Mouse (Mus musculus) regulatory T cell (primary cell): ENCODE data around the gene Pnmt.
"Not testable (repeated sequence)": the region's sequence is repeated elsewhere in the genome, so short reads cannot be mapped to it uniquely, and the experiment has no call there.

Experiments
- in situ Hi-C: fragments of 300-600 bp; cut with MboI, MseI; formaldehyde crosslinking; loops from one replicate; pipeline ENCODE4 v1.15.1; 2025; ENCODE audit warnings: high pct_unique_total_duplicates

The Pnmt gene

DNA sequence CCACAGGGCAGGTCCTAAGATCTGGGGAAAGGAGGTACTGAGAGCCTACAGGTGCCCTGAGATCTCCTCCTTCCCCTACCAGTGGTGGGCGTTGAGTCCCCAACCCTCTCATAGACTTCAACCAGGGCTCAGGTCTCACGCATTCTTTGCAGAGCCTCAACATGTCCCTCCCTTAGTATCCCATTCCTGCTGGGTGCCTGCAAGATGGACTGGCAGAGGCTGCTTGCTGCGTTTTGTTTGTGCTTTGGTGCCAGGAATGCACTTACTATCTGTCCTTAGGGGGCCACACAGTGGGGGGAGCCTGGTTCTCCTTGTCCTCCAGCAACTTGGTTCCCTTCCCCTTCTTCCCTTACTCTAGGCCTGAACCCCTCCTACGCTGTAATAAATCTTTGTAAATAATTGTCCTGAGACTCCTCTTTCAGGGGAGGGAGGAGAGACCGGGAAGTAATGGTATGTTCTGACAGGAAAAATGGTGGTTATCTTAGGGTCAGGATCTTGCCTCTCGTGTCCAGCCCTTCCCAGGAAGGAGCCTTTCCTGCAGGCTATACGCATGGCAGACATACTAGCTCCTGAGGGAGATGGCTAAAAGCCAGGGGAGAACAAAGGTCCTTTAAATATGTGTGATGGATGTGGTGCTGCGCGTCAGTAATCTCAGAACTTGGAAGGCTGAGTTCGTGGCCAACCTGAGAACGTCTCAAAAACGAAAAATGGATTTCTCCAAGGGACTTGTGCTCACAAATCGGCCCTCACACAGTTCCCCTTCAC, 28.7 kb upstream of the Pnmt start:
- in situ Hi-C loops = no loop called here

DNA sequence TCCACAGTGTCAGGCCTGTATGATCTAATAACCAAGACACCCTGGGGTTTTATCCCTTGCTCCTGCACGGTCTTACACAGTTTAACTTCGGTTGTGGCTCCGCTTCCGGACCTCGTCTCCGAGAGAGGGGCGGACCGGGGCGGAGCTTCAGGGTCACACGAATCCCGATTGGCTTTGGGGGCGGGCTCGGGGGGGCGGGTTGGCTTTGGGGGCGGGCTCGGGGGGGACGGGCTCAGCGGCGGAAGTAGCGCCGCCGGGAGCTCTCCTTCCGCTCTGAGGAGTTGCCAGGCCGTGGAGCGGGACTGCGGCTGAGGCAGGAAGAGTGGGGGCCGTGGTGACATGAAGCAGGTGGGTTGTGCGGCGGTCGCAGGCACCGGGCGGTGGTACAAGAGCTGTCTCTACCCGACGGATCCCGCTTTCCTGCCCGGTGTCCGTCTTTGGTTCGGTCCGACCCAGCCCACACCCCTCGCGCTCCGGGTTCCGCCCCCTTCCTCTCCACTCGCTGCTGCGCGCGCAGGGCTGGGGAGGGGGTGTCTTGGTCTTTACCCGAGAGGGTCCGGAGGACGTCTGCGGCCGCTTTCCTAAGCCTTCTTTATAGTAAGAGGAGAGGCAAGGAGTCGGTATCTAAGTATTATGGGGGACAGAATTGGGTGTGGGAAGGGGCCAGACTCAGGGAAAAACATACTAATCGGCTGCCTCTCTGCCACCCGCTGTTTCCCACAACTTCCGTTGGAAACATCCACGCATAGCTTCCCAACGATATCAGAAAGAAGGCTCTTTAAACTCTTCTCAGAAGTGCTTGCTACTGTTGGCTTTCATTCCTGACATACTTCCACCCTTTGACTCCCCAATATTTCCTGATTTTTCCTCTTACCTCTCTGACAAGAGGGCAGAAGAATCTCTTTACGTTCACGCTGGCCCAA, 27.8 kb upstream of the Pnmt start, which contains the start of gene Stard3:
Gene Stard3 (plus strand): TSS at position 208 of the 923 bp plus-strand sequence.
- in situ Hi-C loops = no loop called here

DNA sequence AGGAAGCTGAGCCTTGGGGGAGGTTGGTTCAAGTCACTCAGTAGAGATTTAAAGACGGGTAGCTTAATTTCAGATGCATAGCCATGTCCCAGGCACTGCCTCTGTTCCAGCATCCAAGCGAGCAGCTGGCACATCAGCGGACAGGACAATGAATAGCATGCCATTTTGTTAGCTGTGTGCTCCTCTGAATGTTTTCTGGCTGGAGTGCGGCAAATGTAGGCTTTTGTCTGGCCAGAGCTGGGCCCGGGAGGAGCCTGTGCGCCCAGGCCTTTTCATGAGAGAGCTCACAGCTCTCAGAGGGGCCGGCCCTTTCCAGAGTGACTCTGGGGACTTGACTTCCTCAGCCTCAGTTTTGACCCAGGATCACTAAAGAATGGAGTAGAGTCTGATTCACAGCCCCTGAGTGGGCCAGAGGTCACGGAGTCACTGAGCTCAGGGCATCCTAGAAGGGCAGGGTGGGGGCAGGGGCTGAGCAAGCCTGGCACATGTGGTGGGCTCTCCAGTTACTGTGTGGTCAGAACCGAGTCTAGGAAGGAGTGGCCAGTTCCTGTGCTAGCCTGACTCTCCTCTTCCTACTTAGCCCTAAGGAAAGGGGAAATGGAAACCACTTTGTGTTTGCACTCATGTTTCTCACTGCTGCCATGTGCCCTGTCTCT, 25.3 kb upstream of the Pnmt start:
- in situ Hi-C loops = no loop called here

DNA sequence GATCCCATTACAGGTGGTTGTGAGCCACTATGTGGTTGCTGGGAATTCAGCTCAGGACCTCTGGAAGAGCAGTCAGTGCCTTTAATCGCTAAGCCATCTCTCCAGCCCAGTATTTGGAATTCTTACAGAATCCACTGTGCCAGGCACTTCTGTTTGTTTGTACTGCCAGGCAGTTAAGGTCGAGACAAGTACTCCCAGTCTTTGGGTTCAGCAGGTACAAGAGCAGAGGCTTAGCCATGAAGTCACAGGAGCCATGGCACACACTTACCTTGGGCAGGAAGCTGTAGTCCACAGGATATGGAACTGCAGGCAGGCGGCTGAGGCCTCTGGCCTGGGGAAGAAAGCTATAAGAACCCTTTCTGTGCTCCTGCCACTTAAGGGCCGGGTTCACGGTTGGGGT, 22.4 kb upstream of the Pnmt start:
- in situ Hi-C loops = no loop called here

DNA sequence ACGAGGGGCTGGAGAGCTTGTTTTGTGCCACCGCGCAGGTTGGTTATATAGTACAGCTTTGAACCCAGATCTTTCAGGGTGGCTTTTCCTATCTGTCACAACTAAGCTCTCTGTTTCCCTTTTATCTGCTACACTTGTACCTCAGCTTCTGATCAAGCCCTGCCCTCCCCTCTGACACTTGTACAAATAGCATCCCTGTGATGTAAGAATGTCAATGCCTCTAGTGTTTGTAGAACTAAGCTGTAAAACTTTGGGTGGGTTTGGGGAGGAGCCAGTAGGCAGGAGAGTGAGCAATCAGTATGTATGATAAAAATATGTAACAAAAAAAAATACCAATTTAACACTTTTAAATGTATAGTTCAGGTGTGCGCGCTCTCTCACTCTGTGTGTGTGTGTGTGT, 21.8 kb upstream of the Pnmt start:
- in situ Hi-C loops = no loop called here

DNA sequence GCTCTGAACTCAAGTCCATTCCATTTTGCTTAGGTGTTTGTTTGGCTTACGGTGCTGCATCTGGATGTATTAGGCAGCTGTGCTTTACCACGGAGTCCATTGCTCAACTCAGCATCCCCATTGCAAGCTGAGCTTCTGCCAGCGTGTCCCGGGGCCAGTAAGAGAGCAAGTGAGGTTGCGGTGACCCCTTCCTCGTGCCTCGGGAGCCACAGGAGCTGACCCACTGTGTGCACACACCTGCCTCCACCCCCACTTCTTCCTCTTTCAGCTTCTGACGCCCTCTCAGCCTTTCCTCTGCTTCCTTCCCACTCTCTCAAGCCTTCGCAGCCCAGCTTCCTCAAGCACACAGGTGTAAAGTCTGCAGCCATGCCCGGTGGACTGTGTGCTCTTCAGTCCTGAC, 20.0 kb upstream of the Pnmt start:
- in situ Hi-C loops = no loop called here

DNA sequence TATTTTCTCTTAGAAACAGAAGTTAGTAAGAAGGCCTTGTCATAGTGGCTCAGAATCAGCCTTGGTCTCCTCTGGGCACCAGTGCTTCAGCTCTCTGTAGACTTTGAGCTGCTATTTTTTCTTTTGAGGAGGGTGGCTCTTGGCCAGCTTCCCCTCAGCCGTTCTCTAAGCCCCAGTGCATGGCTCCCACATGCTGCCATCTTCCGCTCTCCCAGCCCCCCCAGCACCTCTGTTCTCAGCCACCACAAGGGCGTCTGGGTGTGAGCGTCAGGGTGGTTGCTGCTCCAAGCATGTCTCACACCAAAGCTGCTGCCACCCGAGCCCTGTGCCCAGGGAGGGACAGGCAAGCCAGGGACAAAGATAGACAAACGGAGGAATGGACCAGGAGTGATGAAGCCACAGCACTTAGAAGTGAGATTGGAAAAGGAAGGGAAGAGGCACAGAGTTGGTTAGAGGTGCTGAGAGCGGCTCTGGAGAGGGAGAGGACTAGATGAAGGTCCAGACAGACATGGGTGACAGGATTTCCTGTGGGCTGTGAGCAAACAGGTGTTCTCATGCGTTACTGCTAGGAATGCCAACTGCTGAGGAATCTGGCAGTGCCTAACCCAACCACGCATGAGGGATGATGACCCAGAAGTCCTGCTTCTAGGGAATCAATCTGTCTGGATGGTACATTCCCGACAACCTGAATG, 18.9 kb upstream of the Pnmt start:
- in situ Hi-C loops = no loop called here

DNA sequence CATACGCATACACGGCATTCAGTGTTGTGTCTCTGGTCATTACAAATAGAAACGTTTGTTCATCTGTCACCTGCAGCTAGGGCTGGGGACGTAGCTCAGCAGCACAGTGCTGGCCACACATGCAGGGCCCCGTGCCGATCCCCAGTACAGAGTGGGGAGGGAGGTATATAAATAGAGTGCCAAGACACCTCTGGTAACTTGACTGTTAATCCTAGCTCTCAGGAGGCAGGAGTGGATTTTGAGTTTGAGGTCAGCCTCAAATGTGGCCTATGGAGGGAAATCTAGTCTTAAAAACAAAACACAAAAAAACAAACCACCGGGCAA, 18.4 kb upstream of the Pnmt start:
- in situ Hi-C loops = no loop called here

DNA sequence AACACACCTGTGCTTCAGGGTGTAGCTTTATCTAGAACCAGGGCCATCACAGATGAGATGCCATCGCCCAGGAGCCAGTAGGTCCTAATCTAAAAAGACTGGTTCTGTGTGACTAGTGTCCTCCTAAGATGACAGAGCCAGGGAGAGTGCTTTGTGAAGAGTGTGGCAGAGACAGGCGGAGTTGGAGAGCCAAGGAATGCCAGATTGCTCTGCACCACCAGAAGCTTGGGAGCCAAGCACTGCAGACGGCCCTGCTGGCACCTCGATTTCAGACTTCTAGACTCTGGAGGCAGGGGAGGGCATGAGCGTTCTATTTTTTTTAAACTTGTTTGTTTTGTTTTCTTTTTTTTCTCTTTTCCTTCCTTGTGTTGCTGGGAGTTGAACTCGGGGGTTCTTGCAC, 16.9 kb upstream of the Pnmt start:
- in situ Hi-C loops = no loop called here

DNA sequence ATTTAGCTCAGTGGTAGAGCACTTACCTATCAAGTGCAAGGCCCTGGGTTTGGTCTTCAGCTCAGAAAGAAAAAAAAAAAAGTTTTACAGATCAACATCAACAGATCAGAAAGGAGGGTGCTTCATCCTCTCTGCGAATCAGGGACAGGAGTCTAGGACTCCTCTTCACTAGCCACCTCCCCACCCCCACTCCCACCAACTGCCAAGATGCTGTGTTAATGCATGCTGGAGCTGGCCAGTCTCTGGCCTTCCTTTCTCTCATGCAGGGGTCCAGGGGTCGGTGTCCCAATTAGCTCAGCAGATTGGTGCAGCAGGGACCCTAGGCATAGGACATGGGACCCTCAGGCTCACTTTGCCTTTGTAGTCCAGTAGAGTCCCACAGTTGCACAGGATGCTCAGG, 15.7 kb upstream of the Pnmt start:
- in situ Hi-C loops = no loop called here

DNA sequence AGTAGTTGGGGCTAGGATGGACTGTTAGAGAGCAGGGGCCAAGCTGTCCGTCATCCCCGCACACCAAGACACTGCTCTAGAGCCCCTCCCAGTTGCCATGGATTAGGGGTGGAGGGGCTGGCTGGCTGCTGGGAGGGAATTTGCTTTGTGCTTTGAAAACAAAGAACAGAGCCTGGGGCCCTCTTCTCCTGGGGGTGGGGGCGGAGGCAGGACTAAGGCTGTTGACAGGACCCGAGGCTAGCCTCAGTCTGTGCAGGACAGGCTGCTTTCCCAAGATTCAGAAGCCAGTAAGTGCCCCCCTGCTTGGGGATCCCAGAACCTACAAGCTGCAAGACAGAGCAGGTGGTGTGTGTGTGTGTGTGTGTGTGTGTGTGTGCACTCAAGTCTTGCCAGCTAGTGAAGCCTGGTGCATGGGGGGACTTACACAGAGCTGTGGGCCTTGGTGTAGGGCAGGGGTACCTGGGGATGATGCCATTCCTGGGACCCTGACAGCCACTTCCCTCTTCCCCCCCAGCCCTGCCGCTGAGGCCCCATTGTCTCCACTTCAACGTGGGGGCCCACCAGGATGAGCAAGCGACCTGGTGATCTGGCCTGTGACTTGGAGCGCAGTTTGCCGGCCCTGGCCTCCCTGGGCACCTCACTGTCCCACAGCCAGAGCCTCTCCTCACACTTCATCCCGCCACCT, 14.6 kb upstream of the Pnmt start:
- in situ Hi-C loops = no loop called here

DNA sequence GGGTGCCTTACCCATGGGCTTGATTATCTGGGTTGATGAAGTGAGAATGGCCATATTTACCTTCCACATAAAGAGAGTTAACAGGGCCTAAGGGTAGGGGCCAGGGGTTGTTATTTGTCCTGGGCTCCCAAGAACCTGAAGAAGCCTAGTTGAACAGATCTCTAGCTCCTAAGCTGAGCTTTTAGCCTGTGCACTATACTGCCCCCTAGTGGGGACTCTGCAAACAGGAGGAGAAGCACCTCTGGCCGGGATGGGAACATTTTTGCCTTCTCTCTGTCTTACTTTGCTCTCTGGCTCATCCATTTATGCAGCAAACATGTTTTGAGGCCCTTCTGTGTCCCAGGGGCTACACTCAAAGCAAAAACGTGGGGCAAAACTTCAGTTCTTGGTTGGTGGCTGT, 13.8 kb upstream of the Pnmt start:
- in situ Hi-C loops = no loop called here

DNA sequence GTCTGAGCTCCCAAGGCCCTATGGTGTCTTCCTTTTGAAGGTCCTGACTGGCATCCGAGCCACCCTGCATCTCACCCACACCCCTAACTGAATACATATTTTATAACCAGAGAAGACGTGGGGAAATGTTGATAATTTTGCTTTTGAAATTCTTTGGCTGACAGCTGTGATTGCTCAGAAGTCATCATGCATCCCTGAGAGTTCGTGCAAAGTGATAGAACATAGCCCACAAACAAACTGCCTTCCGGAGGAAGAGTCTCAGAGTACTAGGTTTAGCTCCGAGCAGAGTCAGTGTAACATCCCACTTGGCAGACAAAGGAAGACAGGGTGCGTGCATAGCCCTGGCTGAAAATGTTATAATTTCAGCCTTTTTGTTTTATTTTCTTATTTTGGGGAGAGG, 13.0 kb upstream of the Pnmt start:
- in situ Hi-C loops = no loop called here

DNA sequence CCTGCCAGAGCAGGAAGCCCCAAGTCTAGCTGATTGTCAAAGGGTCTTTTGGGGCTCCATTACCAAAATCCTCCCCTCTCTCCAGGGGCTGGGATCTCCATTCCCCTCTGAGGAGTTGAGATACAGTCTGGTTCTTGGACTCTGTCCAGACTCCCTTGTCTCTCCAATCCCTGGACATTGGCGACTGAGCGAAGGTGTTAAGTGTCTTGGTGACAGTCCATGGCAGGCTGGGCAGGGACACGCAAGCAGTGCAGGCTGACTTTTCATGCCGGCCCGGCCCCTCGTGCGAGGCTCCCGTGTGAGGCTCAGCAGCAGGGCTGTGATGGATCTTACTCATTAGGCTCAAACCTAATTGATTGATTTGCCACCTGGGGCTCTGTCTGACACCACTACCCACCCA, 12.0 kb upstream of the Pnmt start:
- in situ Hi-C loops = no loop called here

DNA sequence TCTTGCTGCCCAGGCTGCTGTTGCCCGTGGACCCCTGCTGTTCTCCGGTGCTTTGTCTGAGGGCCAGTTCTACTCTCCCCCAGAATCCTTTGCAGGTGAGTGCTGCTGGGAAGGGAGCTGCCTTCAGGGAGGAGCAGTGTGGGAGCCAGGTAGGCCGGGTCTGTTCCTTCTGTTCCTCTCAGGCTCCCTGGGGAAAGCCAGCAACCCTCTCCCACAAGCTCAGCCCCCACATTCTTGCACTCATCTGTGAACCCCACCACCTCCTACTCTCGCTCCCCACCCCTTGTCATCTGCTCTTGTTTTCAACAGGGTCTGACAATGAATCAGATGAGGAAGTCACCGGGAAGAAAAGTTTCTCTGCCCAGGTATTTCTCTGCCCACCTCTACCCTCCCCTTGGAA, 9.5 kb upstream of the Pnmt start:
- in situ Hi-C loops = loop anchor here (5.0 kb wide), 1 partner anchor 104 kb away; no protein-coding TSS in a partner anchor

DNA sequence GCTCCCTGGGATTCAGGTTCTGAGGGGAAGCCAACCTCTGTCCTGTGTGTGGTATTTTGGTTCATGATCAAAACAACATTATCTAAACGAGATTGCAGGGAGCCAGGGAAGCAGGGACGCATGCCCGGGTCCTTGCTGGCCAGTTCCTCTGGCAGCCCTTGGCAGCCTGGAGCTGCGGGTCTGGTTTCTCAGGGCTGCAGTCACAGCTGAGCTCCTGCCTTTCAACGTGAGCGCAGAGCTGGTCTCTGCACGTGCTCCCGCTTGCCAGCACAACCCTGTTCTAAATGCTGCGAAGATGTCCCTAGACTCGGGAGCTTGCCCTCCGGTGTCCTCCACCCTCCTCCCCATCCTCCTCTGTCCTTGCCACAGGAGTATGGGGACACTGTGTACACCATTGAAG, 8.5 kb upstream of the Pnmt start:
- in situ Hi-C loops = loop anchor here (5.0 kb wide), 1 partner anchor 105 kb away; no protein-coding TSS in a partner anchor

DNA sequence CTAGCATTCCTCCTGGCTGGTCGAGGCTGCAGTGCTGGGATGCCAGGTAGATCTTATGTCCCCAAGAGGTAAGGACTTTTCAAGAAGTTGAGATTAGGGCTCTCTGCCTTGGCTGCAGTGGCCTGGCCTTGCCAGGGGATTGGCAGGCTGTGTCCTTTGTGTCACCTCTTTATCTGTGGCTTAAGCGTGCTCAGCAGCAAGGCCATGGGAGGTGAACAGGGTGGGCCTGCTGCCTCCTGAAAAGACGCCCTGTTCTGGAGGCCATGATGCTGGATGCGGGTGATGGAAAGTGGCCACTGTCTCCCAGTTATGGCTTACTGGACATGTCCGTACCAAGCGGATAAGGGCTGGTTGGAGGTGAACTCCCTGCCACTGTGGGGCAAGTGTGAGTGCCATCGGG, 6.9 kb upstream of the Pnmt start:
- in situ Hi-C loops = loop anchor here (5.0 kb wide), 1 partner anchor 107 kb away; no protein-coding TSS in a partner anchor

DNA sequence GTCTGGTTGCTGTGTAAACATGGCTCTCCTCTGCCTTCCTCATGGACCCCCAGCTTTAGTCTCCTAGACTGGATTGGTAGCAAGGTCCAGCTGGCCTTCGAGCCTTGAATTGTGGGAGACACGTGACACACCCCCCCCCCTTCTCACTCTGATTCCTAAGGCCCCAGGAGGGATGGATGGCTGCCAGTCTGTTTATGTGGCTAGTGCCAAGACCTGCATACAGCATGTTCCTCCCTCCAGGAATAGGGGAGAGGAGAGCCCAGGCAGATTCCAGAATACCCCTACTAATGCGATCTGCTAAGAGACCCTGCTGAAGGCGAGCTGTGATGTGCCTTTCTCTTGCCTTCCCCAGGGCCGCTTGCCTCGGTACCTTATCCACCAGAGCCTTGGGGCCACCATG, 6.1 kb upstream of the Pnmt start:
- in situ Hi-C loops = no loop called here

DNA sequence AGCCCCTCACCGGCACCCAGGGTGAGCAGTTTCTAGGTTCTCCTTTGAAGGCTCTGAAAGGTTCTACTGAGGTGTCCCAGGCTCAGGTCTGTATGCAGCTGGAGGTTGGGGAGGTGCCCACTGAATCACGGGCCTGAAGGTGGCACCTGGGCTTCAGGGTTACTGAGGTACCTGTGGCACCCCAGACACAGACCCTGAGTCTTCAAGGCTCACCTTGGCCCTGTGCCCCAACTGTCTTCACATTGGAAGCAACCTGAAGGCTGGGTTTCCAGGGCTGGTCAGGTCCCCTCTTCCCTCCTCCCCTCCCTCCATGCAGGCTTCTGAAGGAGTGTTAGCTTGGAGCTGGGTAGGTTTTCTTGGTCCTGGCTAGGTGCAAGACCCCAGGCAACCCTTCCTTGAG, 4.6 kb upstream of the Pnmt start:
- in situ Hi-C loops = no loop called here

DNA sequence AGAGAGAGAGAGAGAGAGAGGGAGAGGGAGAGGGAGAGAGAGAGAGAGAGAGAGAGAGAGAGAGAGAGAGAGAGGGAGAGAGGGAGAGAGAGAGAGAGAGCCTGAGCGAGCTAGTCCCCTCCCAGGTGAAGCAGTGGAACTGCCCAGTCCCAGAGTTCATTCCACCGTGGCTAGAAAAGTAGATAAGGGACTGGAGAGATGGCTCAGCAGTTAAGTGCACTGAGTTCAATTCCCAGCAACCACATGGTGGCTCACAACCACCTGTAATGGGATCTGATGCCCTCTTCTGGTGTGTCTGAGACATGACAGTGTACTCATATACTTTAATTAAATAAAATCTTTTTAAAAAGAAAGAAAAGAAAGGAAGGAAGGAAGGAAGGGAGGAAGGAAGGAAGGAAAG, 3.8 kb upstream of the Pnmt start:
- in situ Hi-C loops = not testable (repeated sequence)
